Mouse (Mus musculus) spleen, postnatal 10 days (tissue): ENCODE measurements around the gene Pdxk.
"Not testable (repeated sequence)": the region's sequence is repeated elsewhere in the genome, so short reads cannot be mapped to it uniquely, and the experiment has no call there.

Source experiments
- DNase-seq, 2 experiments: peaks; one replicate each; pipeline ENCODE4 v3.0.0; 2021 to 2022; ENCODE audit warnings: low spot score in 2 of 2

Gene Pdxk

GRCm38 (mm10) chr10:78417888-78418287 lies 46.9 kb downstream of the Pdxk start:
- no peak for DNase-seq

GRCm38 (mm10) chr10:78414936-78415335 lies 49.8 kb downstream of the Pdxk start:
- not testable (repeated sequence) for DNase-seq

GRCm38 (mm10) chr10:78413152-78413520 lies 51.6 kb downstream of the Pdxk start:
- DNase-seq = no peak

- peak; percentile 95 for DNase-seq
Observed at GRCm38 (mm10) chr10:78412319-78413151, 52.2 kb downstream of the Pdxk start, which contains the start of gene Rrp1. Rrp1 (minus strand) TSS chr10:78413043.

GRCm38 (mm10) chr10:78411851-78412250 lies 52.9 kb downstream of the Pdxk start:
- no peak for DNase-seq

GRCm38 (mm10) chr10:78409035-78409788 lies 55.6 kb downstream of the Pdxk start:
- no peak for DNase-seq

GRCm38 (mm10) chr10:78407132-78407531 lies 57.6 kb downstream of the Pdxk start:
- DNase-seq = no peak

GRCm38 (mm10) chr10:78406152-78406551 lies 58.6 kb downstream of the Pdxk start:
- no peak for DNase-seq

GRCm38 (mm10) chr10:78402301-78402922 lies 62.4 kb downstream of the Pdxk start:
- no peak for DNase-seq

GRCm38 (mm10) chr10:78401127-78401526 lies 63.6 kb downstream of the Pdxk start:
- no peak for DNase-seq

- peak in 1 of 2 experiments; percentile 51 for DNase-seq
Observed at GRCm38 (mm10) chr10:78399090-78399657, 65.6 kb downstream of the Pdxk start.

GRCm38 (mm10) chr10:78396625-78396885 lies 68.2 kb downstream of the Pdxk start:
- DNase-seq = no peak

- peak; percentile 96 for DNase-seq
Observed at GRCm38 (mm10) chr10:78395819-78396624, 68.8 kb downstream of the Pdxk start.

- no peak for DNase-seq
Observed at GRCm38 (mm10) chr10:78395377-78395776, 69.4 kb downstream of the Pdxk start.

GRCm38 (mm10) chr10:78392072-78392471 lies 72.7 kb downstream of the Pdxk start:
- DNase-seq = peak; percentile 81 to 88

- no peak for DNase-seq
Observed at GRCm38 (mm10) chr10:78390982-78391470, 73.7 kb downstream of the Pdxk start.

- DNase-seq = no peak
Observed at GRCm38 (mm10) chr10:78388216-78388980, 76.4 kb downstream of the Pdxk start.
